Mouse (Mus musculus): ENCODE measurements around the gene Rad51b.

Rad51b gene

DNA sequence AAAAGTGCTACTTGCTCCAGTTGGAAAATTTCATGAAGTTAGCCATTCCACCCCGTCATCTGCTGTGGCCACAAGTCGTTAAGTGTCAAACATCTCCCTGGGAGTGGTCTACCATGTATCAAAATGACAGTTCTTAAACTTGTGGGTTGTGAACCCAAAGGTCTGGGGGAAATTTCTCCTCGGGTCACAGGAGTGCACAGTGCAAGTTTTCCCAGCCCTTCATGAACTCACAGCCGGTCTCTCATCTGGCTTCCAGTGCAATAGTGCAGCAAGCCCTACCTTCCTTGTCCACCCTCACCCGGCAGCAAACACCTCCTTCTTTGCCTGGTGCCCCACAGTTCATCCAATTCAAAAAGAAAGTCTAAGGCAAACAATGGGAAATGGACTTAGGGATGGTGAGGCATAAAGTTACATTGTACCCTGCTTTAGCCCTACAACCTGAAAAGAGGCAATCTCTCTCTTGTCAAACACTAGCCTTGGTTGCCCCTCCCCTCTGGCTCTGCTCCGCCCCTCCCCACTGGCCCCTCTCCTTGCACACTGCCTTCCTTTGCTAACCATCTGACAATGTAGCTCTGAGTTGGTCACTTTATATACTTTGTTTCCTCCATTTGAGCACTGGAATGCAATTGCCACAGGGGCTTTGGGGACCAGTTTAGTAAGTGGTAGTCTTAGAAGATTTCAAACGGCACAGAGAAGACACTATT is 390.8 kb downstream of the Rad51b start:
- no peak for DNase-seq (ENCODE audit: low spot score in 2 of 2)

DNA sequence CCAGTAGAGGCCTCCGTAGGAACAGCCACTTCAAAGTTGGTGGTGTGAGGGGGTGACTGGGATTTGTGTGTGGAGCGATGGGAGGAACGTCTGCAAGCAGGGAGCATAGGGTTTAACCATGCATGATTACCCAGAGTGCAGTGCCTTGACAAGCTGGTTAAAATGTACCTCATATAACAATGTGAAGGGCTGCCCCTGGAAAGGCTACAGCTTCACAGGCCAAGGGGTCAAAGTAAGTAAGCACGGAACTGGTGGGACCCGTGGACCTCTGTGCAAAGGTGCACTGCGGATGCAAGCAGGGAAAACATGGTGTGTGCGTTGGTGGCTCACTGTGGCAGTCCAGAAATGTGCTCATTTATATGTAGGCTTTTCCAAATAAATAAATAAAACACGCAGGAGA is 392.2 kb downstream of the Rad51b start:
- no peak for DNase-seq (ENCODE audit: low spot score in 2 of 2)

DNA sequence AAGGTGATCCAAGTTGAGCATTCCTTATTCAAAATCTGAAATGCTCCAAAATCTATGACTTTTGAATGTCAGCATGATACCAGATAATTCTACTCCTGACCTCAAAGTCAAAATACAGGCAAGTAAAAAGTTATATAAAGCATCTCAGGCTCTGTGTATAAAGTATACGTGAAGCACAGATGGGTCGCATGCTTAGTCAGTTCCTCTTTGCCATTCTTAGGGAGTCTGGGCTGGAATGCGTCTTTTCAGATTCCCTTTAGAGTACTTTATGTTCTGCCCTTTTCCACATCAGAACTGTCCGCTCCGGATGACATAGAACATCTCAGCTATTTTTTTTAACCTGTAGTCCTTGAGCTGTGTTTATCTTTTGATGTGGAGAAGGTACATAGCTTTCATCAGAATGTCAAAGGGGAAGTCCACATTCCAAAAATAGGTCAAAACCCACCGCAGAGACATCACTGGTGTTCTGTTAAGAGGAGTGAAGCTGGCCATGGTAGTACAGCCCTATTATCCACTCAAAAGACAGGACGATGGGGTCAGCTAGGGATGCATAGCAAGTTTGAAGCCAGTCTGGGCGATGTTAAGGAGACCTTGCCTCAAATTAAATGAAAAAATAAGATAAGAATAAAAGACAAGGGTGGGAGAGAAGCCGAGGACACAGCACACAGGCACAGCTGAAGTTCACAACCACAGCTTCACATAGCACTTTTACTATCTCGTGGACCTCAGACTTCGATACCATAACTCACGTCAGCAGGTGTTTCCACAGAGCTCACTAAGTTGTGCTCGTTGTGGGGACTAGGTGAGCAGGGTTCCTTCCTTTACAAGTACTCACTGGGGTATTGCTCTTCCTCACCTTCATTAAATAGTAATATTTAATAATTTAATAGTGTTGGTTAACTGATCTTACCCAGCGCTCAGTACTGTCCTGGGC is 395.1 kb downstream of the Rad51b start:
- DNase-seq (ENCODE audit: low spot score in 2 of 2), result no peak

DNA sequence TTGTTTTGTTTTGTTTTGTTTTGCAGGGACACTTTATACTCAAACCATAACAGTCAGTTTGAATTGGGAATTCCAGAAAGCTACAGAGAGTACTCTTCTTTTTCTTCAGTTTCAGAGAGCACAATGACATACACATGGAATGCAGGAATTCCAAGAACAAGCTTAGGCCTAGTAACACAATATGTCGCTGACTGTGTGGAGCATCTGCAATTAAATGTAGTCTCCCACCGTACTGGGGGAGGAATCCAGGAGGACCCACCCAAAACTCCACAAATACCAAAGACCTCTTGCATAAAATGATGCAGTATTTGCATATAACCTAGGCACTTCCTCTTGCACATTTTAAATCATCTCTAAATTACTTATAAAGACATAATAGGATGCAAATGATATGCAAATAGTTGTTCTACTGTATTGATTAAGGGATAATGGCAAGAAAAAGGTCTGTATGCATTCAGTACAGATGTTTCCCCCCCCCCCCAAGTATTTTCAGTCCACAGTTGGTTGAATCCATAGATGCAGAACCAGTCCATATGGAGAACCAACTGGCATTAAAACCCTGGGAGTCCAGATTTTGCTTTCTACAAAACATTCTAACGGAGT is 398.9 kb downstream of the Rad51b start:
- DNase-seq (ENCODE audit: low spot score in 2 of 2), result no peak

DNA sequence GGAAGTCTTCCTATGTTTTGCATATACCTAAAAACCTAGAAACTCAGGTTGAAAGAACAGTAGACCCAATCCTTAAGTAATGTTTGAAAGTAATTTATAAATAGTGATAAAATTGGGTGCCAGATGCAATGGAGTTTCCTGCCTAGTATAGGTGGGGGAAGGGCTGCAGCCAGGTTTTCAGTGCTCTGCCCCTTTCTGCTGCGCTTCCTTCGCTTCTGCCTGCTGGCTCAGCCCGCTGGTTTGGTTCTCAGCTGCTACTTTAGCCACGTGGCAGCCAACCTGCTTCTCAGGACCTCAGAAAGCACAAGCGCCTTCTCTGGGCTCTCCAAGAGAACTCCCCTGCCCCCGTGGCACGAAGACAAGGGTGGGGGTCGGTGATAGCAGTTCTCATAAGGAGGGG is 406.5 kb downstream of the Rad51b start:
- no peak for DNase-seq (ENCODE audit: low spot score in 2 of 2)

DNA sequence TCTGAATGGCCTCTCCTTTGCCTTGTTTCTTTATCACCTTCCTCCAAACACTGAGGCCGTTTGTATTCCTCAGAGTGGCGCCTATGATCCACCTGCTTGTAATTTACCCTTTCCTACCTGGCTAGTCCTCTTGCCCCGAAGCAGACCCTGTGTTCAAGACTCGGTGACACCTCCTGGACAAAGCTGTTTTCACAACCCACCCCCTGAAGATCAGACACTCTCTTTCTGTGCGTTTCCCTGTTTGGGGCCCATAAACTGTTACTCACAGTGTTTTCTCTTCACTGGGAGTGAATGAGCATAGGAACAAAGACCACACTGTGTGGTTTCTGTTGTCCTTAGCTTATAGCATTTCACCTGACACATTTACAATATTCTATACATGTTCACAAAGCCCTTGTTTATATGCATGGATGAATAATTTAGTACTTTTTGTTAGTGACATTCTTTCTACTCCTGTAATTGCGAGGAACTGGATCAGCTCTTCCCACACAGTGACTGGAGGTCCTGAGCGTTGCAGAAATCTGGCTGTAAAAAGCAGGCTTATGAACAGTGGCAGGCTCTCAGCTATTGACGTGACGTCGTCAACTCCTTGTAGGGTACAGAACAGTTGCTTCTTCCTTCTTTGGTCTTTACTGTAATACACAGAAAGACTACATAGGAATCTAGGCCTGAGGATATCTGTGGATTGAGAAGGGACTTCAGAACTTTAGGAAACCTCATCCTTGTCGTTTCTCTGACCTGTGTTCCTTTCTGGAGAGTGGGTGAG is 408.6 kb downstream of the Rad51b start:
- DNase-seq (ENCODE audit: low spot score in 2 of 2), result no peak

DNA sequence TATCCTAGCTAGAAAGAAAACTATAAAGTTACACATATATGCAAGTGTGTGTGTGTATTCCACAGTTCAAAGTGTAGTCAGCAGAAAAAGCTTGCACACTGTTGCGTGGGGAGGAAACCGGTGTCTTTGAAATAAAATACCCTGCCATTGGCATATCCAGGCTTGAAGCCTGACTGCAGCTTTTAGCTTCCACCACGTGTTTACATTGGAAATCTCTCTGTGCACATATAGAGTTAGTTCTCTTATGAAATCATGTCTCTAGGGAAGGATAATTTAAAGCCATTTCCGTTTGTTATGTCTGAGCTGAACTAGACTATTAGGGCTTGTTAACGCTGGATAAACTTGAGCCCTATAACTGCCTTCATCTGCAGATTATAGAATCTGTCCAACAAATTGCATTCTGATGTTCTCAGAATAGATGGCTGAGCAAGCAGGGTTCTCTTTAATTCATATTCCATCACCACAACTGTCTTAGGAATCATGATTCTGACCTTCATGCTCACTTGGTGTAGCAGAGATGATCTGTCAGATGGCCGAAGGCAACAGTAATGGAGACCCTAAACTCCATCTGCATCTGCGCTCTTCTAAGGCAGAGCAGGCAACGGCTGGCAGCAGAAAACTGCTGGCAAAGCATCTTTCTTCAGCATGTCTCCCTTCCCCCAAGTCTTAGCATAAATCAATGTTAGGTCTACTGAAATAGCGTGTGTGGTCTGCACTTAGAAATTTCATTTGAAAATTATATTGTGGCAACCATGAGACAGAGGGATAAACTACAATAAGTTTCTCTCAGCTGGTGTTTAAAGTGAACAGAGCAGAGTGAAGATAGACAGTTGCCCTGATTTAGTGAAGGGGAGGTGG is 410.7 kb downstream of the Rad51b start:
- no peak for DNase-seq (ENCODE audit: low spot score in 2 of 2)

DNA sequence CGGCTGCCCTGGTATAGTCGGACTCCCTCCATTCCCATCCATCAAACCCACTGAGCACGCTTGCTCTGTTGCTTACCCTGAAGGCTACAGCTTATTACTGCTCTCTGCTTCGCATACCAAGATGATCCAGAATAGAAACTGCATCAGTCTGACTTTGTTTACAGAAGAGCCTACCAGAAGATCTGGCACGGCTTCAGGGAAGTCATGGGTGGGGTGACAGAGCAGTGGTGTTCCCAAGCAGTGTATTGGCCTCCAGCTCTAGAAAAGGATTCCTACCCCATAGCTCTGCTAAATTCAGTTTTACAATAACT is 411.3 kb downstream of the Rad51b start:
- no peak for DNase-seq (ENCODE audit: low spot score in 2 of 2)

DNA sequence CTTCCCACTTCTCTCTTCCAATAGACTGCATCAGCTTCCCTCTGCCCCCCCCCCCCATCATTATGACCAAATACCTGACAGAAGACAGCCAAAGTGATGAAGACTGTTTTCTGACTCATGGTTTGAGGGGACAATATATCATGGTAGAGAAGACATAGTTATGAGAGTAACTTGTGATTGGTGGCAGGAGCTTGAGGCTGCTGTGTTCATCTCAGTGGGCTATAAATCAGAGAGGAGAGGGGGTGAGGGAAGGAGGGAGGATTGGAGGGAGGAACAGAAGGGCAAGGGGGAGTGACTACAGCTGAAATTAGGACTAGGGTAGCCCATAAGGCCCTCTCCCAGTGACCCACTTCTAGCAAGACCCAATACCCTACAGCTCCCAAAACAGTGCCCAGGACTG is 416.2 kb downstream of the Rad51b start:
- DNase-seq (ENCODE audit: low spot score in 2 of 2), result no peak

DNA sequence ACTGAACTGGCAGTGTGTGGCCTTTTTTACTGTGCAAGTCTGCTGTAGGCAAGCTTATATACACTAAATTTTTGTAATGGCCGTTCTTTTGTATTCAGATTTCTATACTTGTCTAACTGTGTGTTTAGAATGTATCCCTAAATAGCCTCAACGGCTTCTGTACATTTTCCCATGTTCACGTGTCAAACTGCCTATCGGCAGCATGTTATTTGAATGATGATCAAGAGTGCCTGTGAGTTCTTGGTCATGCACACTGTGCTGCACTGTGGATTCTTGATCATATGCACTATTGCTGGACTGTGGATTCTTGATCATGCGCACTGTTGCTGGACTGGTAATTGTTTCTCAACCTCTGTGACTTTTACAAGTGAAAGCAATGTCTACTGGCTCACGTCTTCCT is 417.4 kb downstream of the Rad51b start:
- no peak for DNase-seq (ENCODE audit: low spot score in 2 of 2)

DNA sequence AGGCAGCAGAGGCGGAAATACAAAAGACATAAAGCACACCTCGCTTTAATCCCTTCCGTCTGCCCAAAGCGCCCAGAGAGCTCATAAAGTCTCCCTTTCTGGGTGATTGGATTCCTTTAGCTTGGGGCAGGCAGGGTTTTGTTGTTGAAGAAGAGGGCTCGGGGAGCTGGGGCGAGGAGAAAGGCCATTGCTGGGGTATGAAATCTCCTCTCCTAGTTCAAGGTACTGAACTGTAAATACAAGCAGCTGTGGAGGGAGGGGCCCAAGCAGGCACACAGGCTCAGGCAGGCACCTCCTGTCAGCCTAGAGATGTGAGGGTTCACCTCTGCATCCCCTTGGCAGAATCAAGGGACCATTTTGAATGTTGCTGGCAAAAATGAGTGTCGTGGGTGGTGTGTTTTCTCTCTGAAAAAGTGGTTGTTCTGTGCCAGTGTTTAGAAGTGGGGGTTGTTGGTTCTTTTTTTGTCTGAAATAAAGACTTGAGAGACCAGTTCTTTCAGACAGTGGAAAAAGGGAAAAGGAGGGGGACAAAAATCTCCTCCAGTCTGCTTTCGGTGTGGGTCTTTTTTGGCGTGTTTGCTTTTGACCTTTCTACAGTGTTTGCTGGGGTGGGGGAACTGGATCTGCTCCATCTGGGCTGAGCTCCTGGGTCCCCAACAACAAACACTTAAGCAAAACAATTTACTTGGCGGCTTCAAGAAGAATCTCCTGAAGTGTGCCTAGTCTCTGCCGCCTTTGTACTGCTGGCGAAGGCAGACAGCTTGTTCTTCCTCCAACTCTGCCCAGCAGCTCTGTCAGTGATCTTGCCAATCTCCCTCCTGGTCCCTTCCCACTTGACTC is 418.6 kb downstream of the Rad51b start:
- DNase-seq (ENCODE audit: low spot score in 2 of 2), result peak in 1 of 2 experiments; percentile 27

DNA sequence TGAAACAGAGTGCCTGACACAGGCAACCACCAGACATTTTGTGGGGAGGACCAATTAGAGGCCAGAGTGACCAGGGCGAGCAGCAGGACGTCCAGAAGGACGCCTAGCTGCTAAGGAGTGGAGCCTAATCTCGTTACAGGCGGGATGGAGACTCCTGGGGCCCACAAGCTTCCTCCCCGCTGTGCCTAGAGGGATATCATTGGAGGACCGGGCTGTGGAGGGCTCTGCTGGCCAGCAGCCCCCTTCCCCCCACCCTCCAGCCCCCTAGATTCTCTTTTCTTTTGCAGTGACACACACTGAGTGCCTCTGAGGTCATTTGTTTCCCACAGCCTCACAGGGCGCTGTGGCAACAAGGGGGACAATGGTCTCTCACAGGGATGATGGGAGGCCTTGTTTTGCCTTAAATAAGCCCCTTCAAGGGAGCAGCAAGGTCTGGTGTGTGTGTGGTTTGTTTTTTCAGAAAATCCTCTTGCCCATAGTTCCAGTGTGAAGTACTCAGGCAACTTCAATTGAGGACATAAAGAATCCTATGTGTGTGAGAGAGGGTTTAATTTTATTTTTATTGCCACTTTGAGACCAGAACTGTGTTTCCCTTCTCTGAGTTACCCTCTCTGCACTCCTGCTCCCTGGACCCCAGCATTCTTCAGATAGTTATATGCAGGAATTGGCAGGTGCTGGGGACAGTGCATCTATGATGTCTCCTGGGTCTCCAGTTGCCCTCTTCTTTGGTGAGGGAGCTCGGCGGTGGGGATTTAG is 422.2 kb downstream of the Rad51b start:
- no peak for DNase-seq (ENCODE audit: low spot score in 2 of 2)

DNA sequence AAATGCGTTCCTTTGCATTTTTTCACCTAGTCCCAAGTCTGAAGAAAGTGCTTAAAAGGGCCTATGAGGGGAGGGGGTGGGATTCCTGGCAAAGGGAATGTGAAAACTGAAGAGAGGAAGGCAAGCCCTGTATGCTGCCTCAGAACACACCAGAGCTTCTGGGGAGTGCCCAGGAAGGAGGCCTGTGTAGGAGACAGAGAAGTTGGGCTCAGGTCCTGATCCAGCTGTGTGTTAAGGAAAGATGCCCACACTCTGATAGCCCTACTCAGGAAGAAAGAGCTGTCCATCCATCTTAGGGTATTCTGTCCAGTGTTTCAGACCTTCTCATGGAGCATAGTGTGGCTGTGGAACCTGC is 422.7 kb downstream of the Rad51b start:
- no peak for DNase-seq (ENCODE audit: low spot score in 2 of 2)

DNA sequence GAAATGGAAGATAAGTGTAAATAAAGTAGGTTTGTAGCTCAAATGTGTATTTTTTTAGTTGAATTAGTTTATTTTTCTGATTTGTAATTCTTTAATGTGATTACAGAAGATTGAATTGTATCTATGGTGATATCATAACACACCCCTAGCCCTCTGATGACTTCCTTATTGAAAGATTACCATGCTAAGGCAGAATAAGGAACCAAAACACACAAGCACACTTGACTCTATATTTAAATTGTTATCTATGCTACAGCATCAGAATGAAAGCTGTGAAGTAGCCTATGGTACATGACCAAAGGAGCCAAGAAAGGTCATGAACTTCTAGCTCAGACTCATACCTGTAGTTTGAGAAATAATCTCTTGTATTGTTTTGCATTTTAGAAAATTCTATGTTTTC is 427.8 kb downstream of the Rad51b start:
- DNase-seq (ENCODE audit: low spot score in 2 of 2), result no peak

DNA sequence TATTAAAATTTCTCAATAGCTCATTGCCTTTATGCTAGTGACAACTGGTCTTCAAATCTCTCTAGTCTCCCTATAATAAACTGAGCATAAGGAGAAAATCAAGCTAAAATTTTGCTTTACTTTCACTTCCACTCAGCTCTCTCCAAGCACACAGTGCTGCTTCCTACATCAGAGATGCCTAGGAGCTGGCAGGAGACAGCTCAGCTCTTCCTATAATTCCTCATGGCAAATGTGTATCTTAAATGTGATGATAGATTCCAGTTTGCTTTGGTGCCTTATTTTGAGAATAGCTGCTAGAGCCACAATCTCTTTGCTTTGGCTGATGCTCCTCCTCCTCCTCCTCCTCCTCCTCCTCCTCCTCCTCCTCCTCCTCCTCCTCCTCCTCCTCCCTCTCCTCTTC is 428.6 kb downstream of the Rad51b start:
- DNase-seq (ENCODE audit: low spot score in 2 of 2), result no peak

DNA sequence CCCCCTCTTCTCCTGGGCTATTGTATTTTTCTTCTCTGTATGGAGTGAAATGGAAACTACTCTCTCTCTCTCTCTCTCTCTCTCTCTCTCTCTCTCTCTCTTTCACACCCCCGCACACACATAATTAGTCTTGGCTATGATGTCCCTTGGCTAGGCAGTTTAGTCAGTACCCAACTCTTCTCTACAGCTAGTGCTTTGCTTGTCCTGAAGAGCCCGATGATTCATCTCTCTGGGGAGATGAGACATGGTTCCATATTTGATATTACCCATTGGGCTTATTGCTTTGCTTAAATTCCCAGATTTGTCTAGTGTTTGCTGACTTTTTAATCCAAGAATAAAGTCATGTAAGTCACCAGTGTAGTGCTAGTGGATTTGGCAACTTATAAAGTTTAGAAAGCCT is 429.0 kb downstream of the Rad51b start:
- no peak for DNase-seq (ENCODE audit: low spot score in 2 of 2)

DNA sequence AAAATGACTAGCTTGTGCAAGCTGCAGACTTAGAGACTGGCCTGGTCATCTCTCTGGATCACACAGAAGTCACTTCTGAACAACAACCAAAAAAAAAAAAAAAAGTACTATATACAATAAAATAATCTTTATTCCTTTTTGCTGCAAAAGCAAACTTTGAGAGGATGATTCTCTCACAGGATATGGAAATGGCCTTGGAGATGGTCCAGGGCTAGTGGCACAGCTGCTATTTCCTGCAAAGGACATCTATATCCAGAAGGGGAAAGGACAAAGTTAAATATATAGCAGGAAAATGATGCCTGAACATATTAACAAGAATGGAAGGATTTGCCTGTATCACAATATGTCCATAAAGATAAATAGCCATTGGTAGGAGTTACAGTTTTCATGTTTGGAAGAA is 429.9 kb downstream of the Rad51b start:
- no peak for DNase-seq (ENCODE audit: low spot score in 2 of 2)

DNA sequence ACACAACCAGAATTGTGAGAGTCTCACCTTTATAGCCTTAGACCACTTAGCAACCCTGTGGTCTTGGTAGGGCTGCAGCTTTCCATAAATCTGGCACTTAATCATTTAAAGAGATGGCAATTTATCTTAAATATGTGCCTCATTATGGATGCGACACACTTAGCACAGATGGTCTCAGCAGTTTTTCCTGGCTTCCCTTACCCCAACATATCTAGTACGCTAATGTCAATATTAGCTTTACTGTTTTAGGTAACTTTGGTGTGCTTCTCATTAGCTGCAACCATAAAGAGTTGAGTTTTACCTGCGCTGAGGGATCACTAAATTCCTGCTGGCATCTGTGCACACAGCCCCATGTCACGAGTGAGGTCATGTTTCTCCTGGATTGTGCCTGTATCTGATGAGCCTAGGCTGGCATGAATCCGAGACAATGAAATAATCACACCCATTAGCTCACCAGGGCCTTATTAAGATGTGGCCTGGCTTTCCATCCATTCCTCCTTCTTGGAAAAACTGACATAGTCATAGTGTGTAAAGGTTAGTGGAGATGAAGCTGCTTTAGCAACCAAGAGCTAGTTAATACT is 432.9 kb downstream of the Rad51b start:
- DNase-seq (ENCODE audit: low spot score in 2 of 2), result no peak

DNA sequence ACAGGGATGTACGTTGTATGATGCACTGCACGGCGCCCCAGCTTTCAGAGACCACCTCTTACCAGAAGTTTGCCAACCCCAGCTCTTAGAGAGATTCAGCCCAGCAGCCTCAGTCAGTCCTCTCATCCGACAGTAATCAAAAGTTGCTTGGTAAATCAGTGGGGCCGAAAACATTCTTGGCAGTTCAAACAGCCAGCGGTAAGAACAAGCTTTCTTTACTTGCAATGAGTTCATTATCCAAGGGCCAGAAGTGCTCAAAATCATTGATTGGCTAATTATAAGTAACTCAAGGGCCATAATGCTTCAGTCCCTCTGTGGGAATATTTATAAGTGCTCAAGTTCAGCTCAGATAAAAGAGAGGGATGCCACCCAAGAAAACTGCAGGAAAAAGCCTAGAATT is 434.8 kb downstream of the Rad51b start:
- DNase-seq (ENCODE audit: low spot score in 2 of 2), result no peak
